Mouse (Mus musculus) CH12.LX (cell line): Measurements from ENCODE around the gene Asxl1. TPM values are rescaled to one million over a fixed set of nuclear protein-coding genes. Genes with fewer than 3 reads are reported as not detected.
A peak's percentile ranks its signal among the peaks of the same experiment; 100 is the strongest.

ENCODE experiments used
- DNase-seq: peaks from one replicate; pipeline ENCODE4 v3.0.0-alpha.2; 2013; ENCODE audit errors: extremely low read depth
- H3K27ac ChIP-seq: 2 replicates; pipeline ENCODE4 v1.5.1; 2012; ENCODE audit warnings: low read depth, mild to moderate bottlenecking, control low read depth, moderate library complexity; ENCODE audit not compliant: insufficient read depth
- H3K27me3 ChIP-seq: replicated peaks from 2 replicates; pipeline ENCODE3; 2012; ENCODE audit warnings: inconsistent platforms
- H3K36me3 ChIP-seq, 2 experiments: replicated peaks in 1 of 2; 2 replicates each; pipeline versions ENCODE3 to v1.6.1; 2012; ENCODE audit warnings: inconsistent platforms in 1 of 2, low read length in 1 of 2, mild to moderate bottlenecking in 1 of 2, mixed read lengths in 1 of 2, moderate library complexity in 1 of 2; ENCODE audit not compliant: control insufficient read depth in 1 of 2, insufficient read depth in 1 of 2
- H3K4me1 ChIP-seq, 2 experiments: 2 replicates each; pipeline ENCODE4 v1.6.1; 2012; ENCODE audit warnings: inconsistent platforms in 1 of 2, moderate library complexity in 1 of 2; ENCODE audit not compliant: insufficient read depth in 2 of 2, control insufficient read depth in 1 of 2
- H3K4me2 ChIP-seq: 2 replicates; pipeline ENCODE4 v1.6.1; 2012; ENCODE audit warnings: low read depth, mild to moderate bottlenecking, control low read depth; ENCODE audit not compliant: poor library complexity, insufficient read depth, severe bottlenecking
- H3K4me3 ChIP-seq, 3 experiments: fragments of 150-350 bp in 1 of 3; sonication (generic) in 1 of 3; replicated peaks in 1 of 3; 2 replicates each; pipeline versions ENCODE3 to v1.5.1; 2011 to 2012; ENCODE audit warnings: low read depth in 2 of 3, low read length in 2 of 3, mild to moderate bottlenecking in 2 of 3, moderate library complexity in 2 of 3, control low read depth in 1 of 3, improper control_type of control experiment in 1 of 3, inconsistent platforms in 1 of 3, mixed read lengths in 1 of 3; ENCODE audit not compliant: poor library complexity in 1 of 3
- H3K79me2 ChIP-seq: replicated peaks from 2 replicates; pipeline ENCODE4 v1.6.1; 2012; ENCODE audit warnings: mild to moderate bottlenecking, moderate library complexity; ENCODE audit not compliant: control insufficient read depth, poor library complexity, insufficient read depth, severe bottlenecking; ENCODE audit errors: extremely low read depth
- H3K9ac ChIP-seq: 2 replicates; pipeline ENCODE4 v1.6.1; 2012; ENCODE audit warnings: low read depth, mild to moderate bottlenecking, control low read depth, moderate library complexity; ENCODE audit not compliant: insufficient read depth
- H3K9me3 ChIP-seq: replicated peaks from 2 replicates; pipeline ENCODE3; 2012; ENCODE audit warnings: low read length, inconsistent platforms, mixed read lengths
- BHLHE40 ChIP-seq: IDR thresholded peaks from 2 replicates; pipeline ENCODE4 v1.6.1; 2011; ENCODE audit warnings: mild to moderate bottlenecking, low read depth, low read length, improper control_type of control experiment
- CHD2 ChIP-seq: IDR thresholded peaks from 2 replicates; pipeline ENCODE4 v1.6.1; 2011; ENCODE audit warnings: low read length, improper control_type of control experiment
- CTCF ChIP-seq, 2 experiments: IDR thresholded peaks in 1 of 2; conservative IDR thresholded peaks in 1 of 2; 2 replicates each; pipeline ENCODE4 v1.5.1; 2011 to 2012; ENCODE audit warnings: low read depth in 2 of 2, low read length in 2 of 2, improper control_type of control experiment in 1 of 2, inconsistent platforms in 1 of 2, mild to moderate bottlenecking in 1 of 2, moderate library complexity in 1 of 2
- ELF1 ChIP-seq: IDR thresholded peaks from 2 replicates; pipeline ENCODE4 v1.6.1; 2014; ENCODE audit warnings: low read depth, mild to moderate bottlenecking, inconsistent platforms, low read length, improper control_type of control experiment
- EP300 ChIP-seq: IDR thresholded peaks from 2 replicates; pipeline ENCODE4 v1.6.1; 2011; ENCODE audit warnings: low read length, improper control_type of control experiment
- ETS1 ChIP-seq: conservative IDR thresholded peaks from 2 replicates; pipeline ENCODE4 v1.6.1; 2012; ENCODE audit warnings: low read depth, mild to moderate bottlenecking, inconsistent platforms, low read length, improper control_type of control experiment, moderate library complexity
- GABPA ChIP-seq: IDR thresholded peaks from 2 replicates; pipeline ENCODE4 v1.6.1; 2012; ENCODE audit warnings: low read depth, low read length, improper control_type of control experiment, inconsistent platforms; ENCODE audit not compliant: insufficient replicate concordance
- IRF4 ChIP-seq: IDR thresholded peaks from 2 replicates; pipeline ENCODE4 v1.6.1; 2014; ENCODE audit warnings: low read depth, mild to moderate bottlenecking, inconsistent platforms, low read length, improper control_type of control experiment
- JUN ChIP-seq: IDR thresholded peaks from 2 replicates; pipeline ENCODE4 v1.6.1; 2011; ENCODE audit warnings: low read depth, mild to moderate bottlenecking, low read length, improper control_type of control experiment, moderate library complexity; ENCODE audit not compliant: insufficient read depth
- JUND ChIP-seq: conservative IDR thresholded peaks from 2 replicates; pipeline ENCODE4 v1.6.1; 2011; ENCODE audit warnings: low read depth, low read length, improper control_type of control experiment
- KAT2A ChIP-seq: IDR thresholded peaks from 2 replicates; pipeline ENCODE4 v1.6.1; 2012; ENCODE audit warnings: low read length, improper control_type of control experiment, inconsistent platforms; ENCODE audit not compliant: insufficient replicate concordance
- MAFK ChIP-seq: IDR thresholded peaks from 2 replicates; pipeline ENCODE4 v1.6.1; 2011; ENCODE audit warnings: low read length, improper control_type of control experiment; ENCODE audit not compliant: insufficient replicate concordance
- MAX ChIP-seq: IDR thresholded peaks from 2 replicates; pipeline ENCODE4 v1.6.1; 2011; ENCODE audit warnings: low read length, improper control_type of control experiment
- MEF2A ChIP-seq: IDR thresholded peaks from 2 replicates; pipeline ENCODE4 v1.6.1; 2014; ENCODE audit warnings: low read depth, mild to moderate bottlenecking, inconsistent platforms, low read length, improper control_type of control experiment, borderline replicate concordance
- MXI1 ChIP-seq: IDR thresholded peaks from 2 replicates; pipeline ENCODE4 v1.6.1; 2011; ENCODE audit warnings: mild to moderate bottlenecking, low read depth, low read length, improper control_type of control experiment
- NELFE ChIP-seq: IDR thresholded peaks from 2 replicates; pipeline ENCODE4 v1.6.1; 2011; ENCODE audit warnings: low read depth, low read length, improper control_type of control experiment
- NRF1 ChIP-seq: IDR thresholded peaks from 2 replicates; pipeline ENCODE4 v1.6.1; 2014; ENCODE audit warnings: low read depth, mild to moderate bottlenecking, inconsistent platforms, low read length, improper control_type of control experiment, moderate library complexity
- PAX5 ChIP-seq: IDR thresholded peaks from 2 replicates; pipeline ENCODE4 v1.6.1; 2012; ENCODE audit warnings: low read length, inconsistent platforms, mixed read lengths
- POLR2A ChIP-seq: IDR thresholded peaks from 2 replicates; pipeline ENCODE4 v1.6.1; 2011; ENCODE audit warnings: low read depth, mild to moderate bottlenecking, improper control_type of control experiment, low read length
- POLR2AphosphoS2 ChIP-seq: IDR thresholded peaks from 2 replicates; pipeline ENCODE4 v1.6.1; 2011; ENCODE audit warnings: low read depth, low read length, improper control_type of control experiment
- RCOR1 ChIP-seq: conservative IDR thresholded peaks from 2 replicates; pipeline ENCODE4 v1.6.1; 2012; ENCODE audit warnings: low read depth, mild to moderate bottlenecking, inconsistent platforms, low read length, improper control_type of control experiment
- SIN3A ChIP-seq: IDR thresholded peaks from 2 replicates; pipeline ENCODE4 v1.6.1; 2012; ENCODE audit warnings: low read length, improper control_type of control experiment, inconsistent platforms
- SMC3 ChIP-seq: IDR thresholded peaks from 2 replicates; pipeline ENCODE4 v1.6.1; 2011; ENCODE audit warnings: low read depth, low read length, improper control_type of control experiment
- TBP ChIP-seq: conservative IDR thresholded peaks from 2 replicates; pipeline ENCODE4 v1.6.1; 2011; ENCODE audit warnings: low read depth, low read length, improper control_type of control experiment
- TCF12 ChIP-seq: IDR thresholded peaks from 2 replicates; pipeline ENCODE4 v1.6.1; 2014; ENCODE audit warnings: low read depth, mild to moderate bottlenecking, inconsistent platforms, low read length, improper control_type of control experiment
- UBTF ChIP-seq: IDR thresholded peaks from 2 replicates; pipeline ENCODE4 v1.6.1; 2012; ENCODE audit warnings: low read depth, mild to moderate bottlenecking, inconsistent platforms, low read length, improper control_type of control experiment, moderate library complexity
- USF1 ChIP-seq: IDR thresholded peaks from 2 replicates; pipeline ENCODE4 v1.6.1; 2014; ENCODE audit warnings: low read depth, mild to moderate bottlenecking, inconsistent platforms, low read length, improper control_type of control experiment
- USF2 ChIP-seq: conservative IDR thresholded peaks from 2 replicates; pipeline ENCODE4 v1.6.1; 2011; ENCODE audit warnings: low read depth, low read length, improper control_type of control experiment
- ZC3H11A ChIP-seq: IDR thresholded peaks from 2 replicates; pipeline ENCODE4 v1.6.1; 2012; ENCODE audit warnings: low read depth, mild to moderate bottlenecking, inconsistent platforms, low read length, improper control_type of control experiment
- ZKSCAN1 ChIP-seq: IDR thresholded peaks from 2 replicates; pipeline ENCODE4 v1.6.1; 2012; ENCODE audit warnings: low read depth, inconsistent platforms, low read length, improper control_type of control experiment, borderline replicate concordance
- dilution Hi-C: fragments of 300-500 bp; cut with MboI; formaldehyde crosslinking; loops from 2 replicates; pipeline ENCODE4 v1.14.3; 2020; ENCODE audit warnings: low sequenced_read_pairs; ENCODE audit not compliant: extremely low pct_unique_long_range_greater_than_20kb, extremely low pct_ligation_motif_present
- in situ Hi-C: fragments of 300-500 bp; cut with MboI; formaldehyde crosslinking; loops from 3 replicates; pipeline ENCODE4 v1.14.3; 2019; ENCODE audit warnings: low sequenced_read_pairs, low pct_ligation_motif_present, low pct_unique_long_range_greater_than_20kb, mixed read lengths
- polyA plus RNA-seq: library from polyadenylated mRNA; unstranded; fragments of >175 nt; gene quantifications from 2 replicates; pipeline ENCODE4 v1.2.1, GENCODE M21; 2012; ENCODE audit warnings: low read depth; ENCODE audit not compliant: insufficient read length
- total RNA-seq, 2 experiments: library from RNA; depleted of rRNA; stranded (reverse); fragments of 300-350 nt in 1 of 2; fragments of >200 nt in 1 of 2; gene quantifications; 2 replicates each; pipeline ENCODE4 v1.2.3; 2012 to 2014

The Asxl1 gene
- total and polyA plus RNA-seq, 3 experiments = 12.7 to 31.1 (median 18.0) TPM

DNA sequence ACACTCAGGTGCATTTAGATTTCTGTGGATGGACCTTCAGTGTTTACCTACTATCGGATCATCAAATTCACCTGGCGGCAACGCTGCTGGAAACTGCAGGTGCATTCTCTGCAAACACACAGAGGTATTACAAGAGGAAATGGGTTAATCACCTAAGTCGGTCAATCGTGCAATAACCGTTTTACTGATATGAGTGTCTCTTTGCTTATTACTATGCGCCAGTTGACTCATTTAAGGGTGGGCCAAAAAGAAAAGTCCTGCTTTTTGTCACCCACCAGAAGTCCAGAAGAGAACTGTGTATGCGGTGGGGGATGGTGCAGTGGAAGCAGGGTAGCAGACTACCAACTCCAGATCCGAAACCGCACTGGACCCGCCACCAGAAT lies 567 bp upstream of the Asxl1 start:
- dilution Hi-C loops (no loop called here), in situ Hi-C loops (no loop called here)
- peak overlapping the region; percentile 87 for H3K9ac ChIP-seq
- TF ChIP-seq ZC3H11A (no peak), ETS1 (peak; percentile 22; the same call in 1 of the 2 replicates), CHD2 (no peak), JUN (peak; percentile 62; the same call in 1 of the 2 replicates), EP300 (peak; percentile 82), JUND (peak; percentile 79), MEF2A (0 out of 2 replicates have a peak, but pooled peaks have one; percentile 5), CTCF (conservative IDR thresholded peaks at IDR 0.05 in 1 of 2, IDR thresholded peaks at IDR 0.05 in 1 of 2; ENCODE audit: low read depth in 2 of 2, low read length in 2 of 2) (no peak), BHLHE40 (0 out of 2 replicates have a peak, but pooled peaks have one; percentile 49)
- H3K9me3 ChIP-seq = no peaks in the 10 kb centered on the region
- H3K4me3 ChIP-seq = peak overlapping the region; percentile 57 to 82 (median 71)
- H3K79me2 ChIP-seq = peaks cover 38% of the 10 kb centered on the region
- H3K27me3 ChIP-seq = no peaks in the 10 kb centered on the region
- DNase-seq = no peak
- H3K36me3 ChIP-seq = peaks cover 0 to 7% of the 10 kb centered on the region in 2 experiments
- peaks cover 4 to 19% of the 10 kb centered on the region in 2 experiments; a peak in 3 of 4 replicates for H3K4me1 ChIP-seq
- H3K4me2 ChIP-seq = peak overlapping the region; percentile 63
- H3K27ac ChIP-seq = peak overlapping the region; percentile 31; the same call in 1 of the 2 replicates

GRCm38 (mm10) chr2:153346221-153347182 lies 873 bp downstream of the Asxl1 start:
- peaks cover 52% of the 10 kb centered on the region for H3K79me2 ChIP-seq
- peaks cover 0 to 7% of the 10 kb centered on the region in 2 experiments for H3K36me3 ChIP-seq
- H3K4me3 ChIP-seq = peak overlapping the region; percentile 82 to 94 (median 94)
- dilution Hi-C loops = no loop called here
- in situ Hi-C loops = no loop called here
- no peaks in the 10 kb centered on the region for H3K27me3 ChIP-seq
- peak; percentile 51 for DNase-seq
- H3K9ac ChIP-seq = peak overlapping the region; percentile 98
- peaks cover 4 to 33% of the 10 kb centered on the region in 2 experiments; a peak in 3 of 4 replicates for H3K4me1 ChIP-seq
- H3K4me2 ChIP-seq = peak overlapping the region; percentile 99
- H3K27ac ChIP-seq = peak overlapping the region; percentile 87
- no peaks in the 10 kb centered on the region for H3K9me3 ChIP-seq
- no peak for TF ChIP-seq NRF1
- no peak for TF ChIP-seq UBTF
- no peak for TF ChIP-seq MAFK
- TF ChIP-seq ELF1 = no peak
- 0 out of 2 replicates have a peak, but pooled peaks have one; percentile 15 for TF ChIP-seq POLR2A
- no peak for TF ChIP-seq POLR2AphosphoS2
- 0 out of 2 replicates have a peak, but pooled peaks have one; percentile 12 for TF ChIP-seq MEF2A
- peak; percentile 67; the same call in 1 of the 2 replicates for TF ChIP-seq SIN3A
- no peak for TF ChIP-seq TCF12
- no peak for TF ChIP-seq SMC3
- no peak for TF ChIP-seq BHLHE40
- TF ChIP-seq GABPA = no peak
- TF ChIP-seq ZKSCAN1 = no peak
- no peak for TF ChIP-seq KAT2A
- TF ChIP-seq USF2 = no peak
- 0 out of 2 replicates have a peak, but pooled peaks have one; percentile 16 for TF ChIP-seq TBP
- no peak for TF ChIP-seq RCOR1
- TF ChIP-seq IRF4 = 0 out of 2 replicates have a peak, but pooled peaks have one; percentile 26
- TF ChIP-seq MAX = no peak
- TF ChIP-seq NELFE = no peak
- no peak; the same call in 1 of the 2 replicates for TF ChIP-seq MXI1
- TF ChIP-seq CTCF (conservative IDR thresholded peaks at IDR 0.05 in 1 of 2, IDR thresholded peaks at IDR 0.05 in 1 of 2; ENCODE audit: low read depth in 2 of 2, low read length in 2 of 2) = no peak
- no peak for TF ChIP-seq PAX5
- no peak for TF ChIP-seq JUND
- TF ChIP-seq USF1 = no peak
